Mouse (Mus musculus): ENCODE data around the gene Gda. TPM values are rescaled to one million over a fixed set of nuclear protein-coding genes. Genes with fewer than 3 reads are reported as not detected.

Gene Gda
- polyA plus RNA-seq, 1 experiment: 5.2 TPM

DNA sequence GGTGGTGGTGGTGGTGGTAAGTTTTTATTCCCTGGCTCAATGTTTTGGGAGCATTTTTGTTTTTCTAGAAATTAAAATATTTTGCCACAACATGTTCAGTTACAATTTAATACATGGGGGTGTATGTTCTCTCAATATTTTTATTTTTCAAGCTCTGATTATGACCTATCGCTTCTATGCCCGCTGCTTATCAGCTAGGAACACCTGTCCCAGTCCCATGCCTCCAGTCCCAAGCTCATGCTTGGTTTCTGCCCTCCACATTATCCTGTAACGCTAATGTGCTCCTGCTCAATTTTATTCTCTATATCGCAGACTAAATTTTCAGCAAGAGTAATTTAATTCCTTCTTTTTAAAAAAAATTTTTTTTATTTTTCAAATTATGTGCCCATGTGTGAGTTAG, 64.1 kb downstream of the Gda start:
- no peak for TF ChIP-seq GATA1 (IDR thresholded peaks at IDR 0.05; ENCODE audit: low read length)

DNA sequence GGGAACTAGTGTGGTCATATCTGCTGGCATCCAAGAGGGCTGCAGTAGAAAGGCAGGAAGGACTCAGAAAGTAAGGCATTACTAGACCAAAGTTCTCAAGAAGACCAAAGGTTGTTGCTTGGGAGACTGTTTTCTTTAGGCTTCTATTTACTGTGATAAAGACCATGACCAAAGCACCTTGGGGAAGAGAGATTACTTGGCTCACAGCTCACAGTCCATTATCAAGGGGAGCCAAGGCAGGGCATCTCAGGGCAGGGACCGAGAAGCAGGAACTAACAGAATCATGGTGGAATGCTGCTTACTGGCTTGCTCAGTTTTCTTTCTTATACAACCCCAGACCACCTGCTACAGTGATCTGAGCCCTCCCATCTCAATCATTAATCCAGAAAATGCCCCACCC, 65.9 kb downstream of the Gda start:
- TF ChIP-seq GATA1 (IDR thresholded peaks at IDR 0.05; ENCODE audit: low read length): no peak

DNA sequence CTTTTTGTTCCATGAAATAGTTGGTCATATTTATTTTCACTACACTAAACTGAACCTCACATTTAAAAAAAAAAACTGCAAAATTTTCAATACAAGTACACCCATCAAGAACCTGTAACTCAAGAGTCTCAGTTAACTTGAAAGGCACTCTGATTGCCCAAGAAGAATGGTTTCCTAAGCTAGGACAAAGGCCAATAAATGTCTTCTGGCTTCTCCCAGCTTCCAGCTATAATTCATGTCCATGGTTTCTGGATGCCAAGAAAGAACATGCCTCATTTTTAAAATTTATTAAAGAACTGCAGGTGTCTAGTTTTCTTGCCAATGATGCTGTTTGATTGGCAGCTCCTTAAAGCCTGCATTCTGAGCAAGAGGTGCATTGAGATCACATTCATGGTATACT, 75.3 kb downstream of the Gda start:
- no peak for TF ChIP-seq GATA1 (IDR thresholded peaks at IDR 0.05; ENCODE audit: low read length)

DNA sequence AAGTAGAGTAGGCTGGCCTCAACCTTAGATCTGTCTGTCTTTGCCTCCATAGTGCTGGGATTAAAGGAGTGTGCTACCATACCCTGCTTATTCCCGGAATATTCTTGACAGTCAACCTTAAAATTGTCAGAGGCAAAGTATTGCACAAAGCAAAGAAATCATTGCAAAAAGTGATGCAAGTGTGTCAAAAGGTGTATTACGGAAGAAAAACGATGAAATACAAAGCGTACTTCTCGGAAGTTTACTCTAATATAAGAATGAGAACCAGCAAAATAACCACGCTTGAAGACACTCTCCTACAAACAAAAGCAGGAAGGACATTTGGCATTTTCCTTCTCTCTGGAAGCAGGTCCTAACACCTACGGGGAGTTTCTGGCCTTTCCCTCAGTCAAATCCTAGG, 76.9 kb downstream of the Gda start:
- no peak for TF ChIP-seq GATA1 (IDR thresholded peaks at IDR 0.05; ENCODE audit: low read length)

DNA sequence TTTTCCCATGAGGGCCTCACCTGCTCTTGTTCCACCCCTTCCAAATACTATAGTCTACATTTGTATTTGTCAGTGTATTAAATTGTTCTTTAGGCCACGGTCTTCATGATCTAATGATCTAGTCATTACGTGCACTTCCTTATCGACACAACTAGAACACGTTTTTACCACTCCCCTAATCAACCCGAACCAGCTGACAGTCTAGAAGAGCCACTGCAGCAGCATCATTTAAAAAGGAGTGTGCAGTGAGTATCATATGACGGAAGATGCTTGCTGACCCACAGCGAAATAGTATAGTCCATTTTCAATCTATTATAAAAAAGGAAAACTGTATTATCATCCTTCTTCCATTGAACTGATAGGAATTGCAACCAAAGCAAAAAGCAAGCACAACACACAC, 82.3 kb downstream of the Gda start:
- no peak for TF ChIP-seq GATA1 (IDR thresholded peaks at IDR 0.05; ENCODE audit: low read length)

DNA sequence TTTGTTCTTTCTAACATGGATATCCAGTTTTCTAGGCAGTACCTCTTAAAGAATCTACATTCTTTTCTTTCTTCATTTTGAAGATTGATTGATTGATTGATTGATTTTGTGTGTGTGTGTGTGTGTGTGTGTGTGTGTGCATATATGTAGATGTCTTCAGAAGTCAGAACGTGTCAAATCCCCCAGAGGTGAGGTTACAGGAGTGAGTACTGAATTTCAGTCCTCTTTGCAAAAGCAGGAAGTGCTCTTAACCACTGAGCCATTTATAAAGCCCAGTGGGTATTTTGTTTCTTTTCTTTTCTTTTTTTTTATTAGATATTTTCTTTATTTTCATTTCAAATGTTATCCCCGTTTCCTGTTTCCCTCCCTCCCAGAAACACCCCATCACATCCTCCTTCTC, 86.4 kb downstream of the Gda start:
- no peak for TF ChIP-seq GATA1 (IDR thresholded peaks at IDR 0.05; ENCODE audit: low read length)

DNA sequence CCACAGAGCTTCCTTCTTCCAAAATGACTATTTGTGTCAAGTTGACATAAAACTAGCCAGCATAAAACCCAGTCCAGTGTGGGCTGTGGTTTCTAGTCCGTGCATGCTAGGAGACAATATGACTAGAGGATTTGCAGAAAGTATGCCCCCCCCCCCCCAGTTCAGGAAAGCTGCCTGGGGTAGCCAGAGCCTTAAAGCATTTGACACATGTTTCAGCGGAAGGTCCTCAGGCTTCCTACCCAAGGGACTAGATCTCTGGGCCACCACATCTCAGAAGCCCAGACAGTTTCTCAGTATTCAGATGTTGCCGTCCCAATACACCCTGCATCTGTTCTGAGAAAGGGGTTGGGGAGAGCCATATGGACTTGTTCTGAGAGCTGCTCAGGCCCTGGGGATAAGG, 89.0 kb downstream of the Gda start:
- TF ChIP-seq GATA1 (IDR thresholded peaks at IDR 0.05; ENCODE audit: low read length): no peak

DNA sequence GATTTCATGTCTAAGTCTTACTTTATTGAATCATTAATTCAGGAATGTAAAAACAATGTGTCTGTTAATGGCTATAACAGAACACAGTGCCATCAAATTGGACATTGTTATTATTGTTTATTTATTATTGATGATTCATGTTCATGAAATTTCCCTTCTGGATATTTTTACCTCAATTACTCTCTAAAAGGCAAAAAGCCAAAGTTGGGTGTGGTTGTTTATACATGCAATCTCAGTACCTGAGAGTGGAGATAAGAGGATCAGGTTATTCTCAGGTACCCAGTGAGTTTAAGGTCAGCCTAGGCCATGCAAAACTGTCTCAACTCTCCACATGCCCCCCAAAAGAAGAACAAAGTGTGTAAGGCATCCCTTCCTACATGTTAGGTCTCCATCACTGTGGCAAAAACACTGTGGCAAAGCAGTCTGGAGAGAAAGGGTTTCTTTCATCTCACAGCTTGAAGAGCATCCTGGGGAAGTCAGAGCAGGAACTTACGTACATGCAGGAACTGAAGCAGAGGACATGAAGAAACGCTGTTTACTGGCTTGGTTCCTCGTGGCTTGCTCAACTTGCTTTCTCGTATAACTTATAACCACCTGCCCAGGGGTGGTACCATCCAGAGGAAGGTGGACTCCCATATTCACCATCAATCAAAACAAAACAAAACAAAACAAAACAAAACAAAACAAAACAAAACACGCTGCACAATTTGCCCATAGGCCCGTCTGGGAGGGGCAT, 89.6 kb downstream of the Gda start:
- TF ChIP-seq GATA1 (IDR thresholded peaks at IDR 0.05; ENCODE audit: low read length): no peak

DNA sequence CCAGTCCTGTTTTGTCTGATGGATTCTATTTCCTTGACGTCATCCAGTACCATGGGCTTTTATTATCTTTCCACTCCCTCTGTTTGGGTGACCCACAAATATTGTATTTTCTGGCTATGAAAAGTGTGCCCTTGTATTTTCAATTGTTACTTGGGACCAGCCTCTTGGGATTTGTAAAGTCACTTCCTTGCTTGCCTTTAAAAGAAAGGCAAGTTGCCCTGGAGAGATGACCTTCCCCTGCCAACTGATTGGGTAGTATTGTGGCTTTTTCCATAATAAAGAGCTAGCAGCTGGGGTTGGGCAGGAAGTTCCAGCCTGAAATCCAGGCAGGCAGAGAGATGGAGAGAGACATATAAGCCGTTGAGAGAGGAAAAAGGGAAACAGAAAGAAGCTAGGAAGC, 91.5 kb downstream of the Gda start:
- no peak for TF ChIP-seq GATA1 (IDR thresholded peaks at IDR 0.05; ENCODE audit: low read length)

DNA sequence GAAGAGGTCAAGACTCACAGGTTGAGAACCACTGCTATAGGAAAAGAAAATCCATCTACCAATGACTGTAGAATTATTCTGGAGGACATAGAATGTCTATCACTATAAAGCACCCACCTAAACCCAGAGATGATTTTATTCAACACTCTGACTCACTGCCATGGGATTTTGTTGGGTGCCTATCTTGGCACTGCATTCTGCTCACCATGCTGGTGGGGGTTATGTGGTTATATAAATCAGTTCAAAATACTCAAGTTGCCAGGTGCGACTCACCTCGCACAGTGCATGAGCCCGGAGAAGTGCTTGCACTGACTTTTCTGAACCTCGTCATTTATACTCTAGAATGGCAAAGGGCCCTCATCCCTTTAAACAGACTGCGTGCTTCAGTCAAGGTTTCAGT, 94.0 kb downstream of the Gda start:
- TF ChIP-seq GATA1 (IDR thresholded peaks at IDR 0.05; ENCODE audit: low read length): no peak

DNA sequence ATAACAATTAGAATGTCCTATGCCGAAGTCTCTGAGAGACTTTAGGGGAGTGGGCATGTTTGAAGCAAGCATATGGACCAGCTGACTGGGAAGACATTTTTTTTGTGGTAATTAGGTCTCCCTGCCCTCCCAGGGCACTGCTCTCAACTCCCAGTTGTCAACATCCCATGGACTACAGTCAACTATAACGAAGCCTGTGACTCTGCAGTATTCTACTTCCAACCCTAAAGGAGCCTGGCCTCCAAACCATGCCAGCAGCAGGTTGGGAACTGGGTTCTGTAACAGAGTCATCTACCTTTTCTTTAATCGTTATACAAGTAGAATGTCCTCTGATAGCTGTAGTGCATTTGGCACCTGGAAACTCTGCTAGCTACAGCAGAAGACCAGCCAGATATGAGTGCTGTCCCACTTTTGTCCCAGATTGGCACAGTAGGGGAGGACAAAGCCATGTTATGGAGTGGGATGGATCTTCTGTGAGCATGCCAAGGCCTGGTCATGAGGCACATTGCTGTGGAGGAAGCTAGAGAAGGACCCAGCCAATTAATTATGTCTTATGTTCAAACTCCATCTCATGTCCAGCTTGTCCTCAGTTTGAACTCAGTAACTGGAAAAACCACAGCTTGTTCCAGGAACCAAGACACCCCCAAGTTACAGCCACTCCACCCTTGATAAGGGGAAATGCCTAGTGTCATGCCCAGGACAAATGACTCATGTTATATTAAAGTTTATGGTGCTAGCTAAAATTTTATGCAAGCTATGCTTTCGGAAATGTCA, 96.6 kb downstream of the Gda start:
- peak; percentile 18 for TF ChIP-seq GATA1 (IDR thresholded peaks at IDR 0.05; ENCODE audit: low read length)

DNA sequence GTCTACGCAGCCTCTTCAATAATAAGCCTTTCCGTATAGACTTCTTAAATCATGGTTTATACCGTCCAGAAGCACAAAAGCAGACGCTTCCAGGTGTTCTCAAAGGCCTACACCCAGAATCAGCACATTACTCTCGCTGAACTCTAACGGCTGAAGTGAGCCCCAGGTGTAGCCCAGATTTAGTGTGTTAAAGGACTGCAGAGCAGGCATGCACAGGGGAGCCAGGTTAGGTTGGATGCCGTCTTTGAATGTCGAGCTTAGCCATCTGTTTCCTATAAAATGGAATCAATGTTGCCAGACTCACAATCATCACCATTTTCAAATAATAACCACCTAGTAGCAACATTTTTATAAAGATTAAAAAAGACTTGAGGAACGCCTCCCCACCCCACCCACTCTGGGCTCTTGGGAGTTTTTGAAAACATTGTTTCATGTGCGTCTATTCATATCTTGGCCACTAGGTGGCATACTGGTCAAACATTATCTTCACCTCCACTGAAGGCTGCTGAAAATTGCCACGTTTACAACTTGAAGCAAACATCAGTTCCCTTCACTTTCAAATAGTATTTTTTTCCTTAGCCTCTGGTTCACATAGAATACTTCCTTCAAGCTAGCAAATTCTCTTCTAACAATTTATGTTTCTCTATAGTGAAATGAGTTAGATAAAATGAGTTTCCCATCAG, 100.0 kb downstream of the Gda start:
- TF ChIP-seq GATA1 (IDR thresholded peaks at IDR 0.05; ENCODE audit: low read length): no peak

DNA sequence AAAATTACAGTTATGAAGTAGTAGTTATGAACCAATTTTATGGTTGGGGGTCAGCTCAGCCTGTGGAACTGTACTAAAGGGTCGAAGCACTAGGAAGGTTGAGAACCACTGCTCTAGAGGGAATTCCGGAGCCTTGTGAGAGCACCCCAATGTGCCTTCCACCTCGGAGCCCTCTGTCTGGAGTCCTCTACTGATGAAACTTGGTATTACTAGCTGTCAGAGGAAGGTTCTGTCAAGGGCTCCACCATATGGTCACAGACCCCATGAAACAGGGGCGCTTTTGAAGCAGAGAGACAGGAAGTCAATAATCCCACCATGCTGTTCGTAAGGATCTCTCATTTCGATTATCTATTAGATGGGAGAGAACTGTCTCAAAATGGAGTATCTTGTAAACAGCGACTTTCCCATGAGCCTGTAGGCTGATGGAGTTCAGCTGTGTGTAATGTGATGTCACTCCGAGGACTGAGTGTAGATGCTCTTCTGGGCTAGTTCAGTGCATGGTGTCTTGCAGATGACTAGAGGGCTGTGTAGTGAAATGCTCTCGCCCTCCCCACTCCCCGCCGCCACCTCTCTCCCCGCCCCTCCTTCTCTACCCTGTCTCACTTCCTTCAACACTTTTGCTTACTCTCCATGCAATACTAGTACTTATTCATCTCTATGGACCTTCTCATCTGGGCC, 100.7 kb downstream of the Gda start:
- TF ChIP-seq GATA1 (IDR thresholded peaks at IDR 0.05; ENCODE audit: low read length): no peak

DNA sequence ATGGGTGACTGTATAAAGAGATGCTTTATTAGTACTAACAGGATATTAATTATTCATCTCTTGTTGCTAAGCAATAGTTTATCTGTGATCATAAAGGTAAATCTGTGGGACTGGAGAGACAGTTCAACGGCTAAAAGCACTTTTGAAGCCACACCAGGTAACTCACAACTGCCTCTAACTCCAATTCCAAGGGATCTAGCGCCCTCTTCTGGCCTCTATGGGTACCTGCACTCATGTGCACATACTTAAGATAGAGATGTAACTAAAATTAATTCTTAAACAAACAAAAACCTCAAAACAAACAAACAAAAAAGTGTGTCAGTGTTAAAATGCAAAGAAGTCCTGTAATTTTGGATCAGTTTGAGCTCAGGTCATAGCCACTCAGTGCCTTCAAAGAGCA, 101.9 kb downstream of the Gda start:
- no peak for TF ChIP-seq GATA1 (IDR thresholded peaks at IDR 0.05; ENCODE audit: low read length)

DNA sequence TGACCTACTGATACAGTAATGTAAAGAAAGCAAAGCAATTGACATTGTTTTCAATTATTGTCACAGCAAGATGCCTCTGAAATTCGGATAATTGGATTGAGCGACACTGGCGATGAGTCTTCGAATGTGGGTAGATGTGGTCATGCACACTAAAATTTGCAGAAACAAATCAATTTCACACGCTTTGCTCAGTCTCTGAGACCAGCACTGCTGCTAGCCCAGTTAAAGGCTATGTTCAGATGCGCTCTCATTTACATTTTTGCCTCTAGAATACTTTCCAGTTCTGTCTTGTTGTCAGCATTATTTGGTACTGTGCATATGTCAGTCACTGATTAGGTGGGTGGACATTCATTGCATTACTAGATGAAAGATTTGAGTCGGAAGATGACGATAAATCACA, 102.5 kb downstream of the Gda start:
- TF ChIP-seq GATA1 (IDR thresholded peaks at IDR 0.05; ENCODE audit: low read length): no peak

DNA sequence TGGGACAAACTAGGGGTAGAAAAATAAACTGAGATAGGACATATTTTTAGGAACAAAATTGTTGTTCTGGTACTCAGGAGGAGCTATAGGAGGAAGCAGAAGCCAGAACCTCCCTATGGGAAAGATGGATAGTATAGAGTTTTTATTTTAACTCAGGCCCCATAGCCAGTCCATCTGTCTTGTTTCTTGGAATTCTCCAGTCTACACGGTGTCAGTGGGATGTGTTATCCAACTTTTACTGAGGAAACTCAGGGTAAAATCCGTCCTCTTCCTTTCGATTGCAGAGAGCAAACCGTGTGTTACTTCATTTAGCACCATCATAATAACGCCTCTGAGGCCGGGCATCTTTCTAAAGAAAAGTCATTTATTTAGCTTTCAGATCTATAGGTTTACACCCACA, 104.1 kb downstream of the Gda start:
- no peak for TF ChIP-seq GATA1 (IDR thresholded peaks at IDR 0.05; ENCODE audit: low read length)
